Mouse (Mus musculus) kidney, embryonic 15.5 days (tissue): ENCODE measurements around the gene Arrb1. TPM values are rescaled to one million over a fixed set of nuclear protein-coding genes. Genes with fewer than 3 reads are reported as not detected.

Source experiments
- microRNA counts: library from miRNA; unstranded; fragments of <30 nt; microRNA quantifications from one replicate; lab custom pipeline; 2016
- microRNA-seq: library from miRNA; unstranded; fragments of <30 nt; microRNA quantifications from one replicate; pipeline ENCODE4, GENCODE M21; 2016
- polyA plus RNA-seq: library from polyadenylated mRNA; unstranded; fragments of >200 nt; fragmentation: Nextera tagmentation; extraction: Ambion mirVana; gene quantifications from 2 replicates; pipeline ENCODE4 v1.2.1, GENCODE M21; 2015

The Arrb1 gene
- polyA plus RNA-seq, 1 experiment from 2014 or later: 11.7 TPM

MicroRNAs encoded within 50 kb of the gene (microRNA counts, 519-probe panel; counts per million panel counts)
- 31.7 counts per million for microRNA mmu-miR-326 (lab: Ali Mortazavi, UCI)

Small RNA genes lying within 50 kb of the gene (microRNA-seq; reads per million reads assigned to microRNA genes)
- gene Mir326: 19.4 reads per million, percentile 39 among the genes with 10 or more reads in this experiment

Other genes starting within 250 kb of the Arrb1 start
- gene Serpinh1, start 182.2 kb upstream of the Arrb1 start, polyA plus RNA-seq: 1,575 and 1,603 TPM in 2 replicates
- gene Gdpd5, start 154.1 kb upstream of the Arrb1 start, polyA plus RNA-seq: 14.5 and 17.3 TPM in 2 replicates
- 0.67 and 1.2 TPM in 2 replicates for gene Klhl35, start 69.5 kb upstream of the Arrb1 start, polyA plus RNA-seq
- gene Rps3, start 51.7 kb upstream of the Arrb1 start, polyA plus RNA-seq: 765 and 856 TPM in 2 replicates
- gene Tpbgl, start 91.6 kb downstream of the Arrb1 start, polyA plus RNA-seq: 0.84 and 1.1 TPM in 2 replicates
- gene Slco2b1, start 175.9 kb downstream of the Arrb1 start, polyA plus RNA-seq: 2.4 and 2.8 TPM in 2 replicates
- not detected in 2 replicates for gene Olfr520, start 194.8 kb downstream of the Arrb1 start, polyA plus RNA-seq
- not detected in 2 replicates for gene Olfr521, start 228.0 kb downstream of the Arrb1 start, polyA plus RNA-seq